Mouse (Mus musculus) ES-CJ7 (cell line): ENCODE results near the gene Gm49416.
"Not testable (repeated sequence)": the region's sequence is repeated elsewhere in the genome, so short reads cannot be mapped to it uniquely, and the experiment has no call there.

Experiments used
- DNase-seq: peaks from one replicate; pipeline ENCODE4 v3.0.0; 2011; ENCODE audit warnings: low read depth, low spot score

Gm49416 gene

DNA sequence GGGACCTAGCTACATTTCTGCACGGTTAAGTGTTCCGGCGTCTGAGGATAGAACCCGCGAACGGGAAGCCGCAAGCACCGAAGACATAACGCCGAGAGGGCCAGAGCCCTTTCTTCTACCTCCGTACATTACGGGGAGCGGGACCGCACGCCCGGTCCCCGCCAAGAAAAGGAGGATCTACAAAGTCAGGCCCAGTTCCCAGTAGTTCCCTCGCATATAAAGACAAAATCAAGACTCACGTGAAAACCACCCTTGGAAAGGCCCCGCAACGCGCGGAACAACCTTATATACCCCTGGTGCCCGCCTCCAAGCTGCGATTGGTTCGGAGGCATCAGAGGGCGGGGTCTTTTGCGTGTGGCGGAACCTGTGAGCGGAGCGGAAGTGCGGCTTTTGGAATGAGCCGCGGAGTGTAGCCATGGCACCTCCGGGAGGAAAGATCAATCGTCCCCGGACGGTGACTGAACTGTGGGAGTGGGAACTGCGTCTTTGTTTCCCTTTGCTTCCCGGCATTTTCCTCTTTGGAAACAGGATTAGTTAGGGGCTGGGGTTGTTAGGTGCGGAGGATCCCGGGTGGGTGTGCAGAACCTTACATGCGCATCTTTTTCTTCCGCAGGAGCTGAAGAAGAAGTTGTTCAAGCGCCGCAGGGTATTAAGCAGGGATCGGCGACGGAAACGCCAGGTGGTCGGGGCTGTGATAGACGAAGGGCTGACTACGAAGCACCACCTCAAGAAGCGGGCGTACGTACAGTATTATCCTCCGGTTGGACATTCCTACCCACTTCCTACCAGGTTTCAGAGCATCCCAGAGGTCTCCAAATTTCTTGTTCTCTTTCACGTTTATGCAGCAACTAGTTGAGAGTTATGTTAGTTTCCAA is at the start of gene Gm49416, which contains the start of gene 1810009A15Rik:
Gm49416 (plus strand) TSS at position 416 of the 875 bp plus-strand sequence.
1810009A15Rik (plus strand) TSS at position 343 of the 875 bp plus-strand sequence.
- peak; percentile 98 for DNase-seq

GRCm38 (mm10) chr19:8839103-8839907 is 49.4 kb upstream of the Gm49416 start, which contains the start of gene Gng3:
TSS of gene Gng3 (minus strand) at chr19:8839194.
- peak; percentile 92 for DNase-seq

DNA sequence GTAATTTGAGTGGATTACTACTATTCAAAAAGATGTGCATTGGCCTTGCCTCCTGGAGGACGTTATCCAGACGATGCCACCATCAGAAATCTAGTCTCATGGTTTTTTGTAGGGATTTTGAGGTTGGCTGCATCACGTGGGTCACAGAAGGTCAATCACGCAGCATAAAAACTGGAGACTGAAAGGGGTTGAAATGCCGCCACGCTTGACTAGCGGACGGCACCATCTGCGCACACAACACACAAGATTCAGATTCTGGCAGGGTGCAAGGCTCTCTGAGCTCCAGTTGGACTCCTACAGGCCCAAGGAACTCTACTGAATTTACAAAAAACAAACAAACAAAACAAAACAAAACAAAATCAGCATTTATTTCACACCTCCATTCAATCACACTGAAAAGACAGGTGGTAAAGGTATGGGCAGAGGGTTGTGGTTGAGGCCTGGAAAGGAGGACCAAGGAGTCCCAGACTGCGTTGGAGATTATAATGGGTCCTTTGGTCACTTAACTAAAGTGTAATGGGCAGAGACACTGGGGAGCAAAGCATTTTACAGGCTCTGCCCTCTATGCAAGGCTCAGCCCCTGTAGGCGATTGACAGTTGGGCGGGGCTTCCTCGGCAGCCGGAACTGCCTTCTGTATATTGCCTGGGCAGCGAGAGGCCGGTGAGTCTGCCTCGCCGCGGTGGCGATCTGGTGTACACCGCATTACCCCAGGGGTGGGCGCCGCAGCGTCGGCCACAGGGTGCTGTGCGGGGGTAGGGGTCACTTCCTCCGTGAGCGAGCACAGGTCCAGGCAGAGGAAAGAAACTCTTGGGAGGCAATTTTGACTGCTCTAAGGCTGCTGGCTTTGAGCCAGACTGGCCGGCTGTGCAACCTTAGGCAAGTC is 48.6 kb upstream of the Gm49416 start:
- no peak for DNase-seq

GRCm38 (mm10) chr19:8841012-8841411 is 47.7 kb upstream of the Gm49416 start:
- no peak for DNase-seq

DNA sequence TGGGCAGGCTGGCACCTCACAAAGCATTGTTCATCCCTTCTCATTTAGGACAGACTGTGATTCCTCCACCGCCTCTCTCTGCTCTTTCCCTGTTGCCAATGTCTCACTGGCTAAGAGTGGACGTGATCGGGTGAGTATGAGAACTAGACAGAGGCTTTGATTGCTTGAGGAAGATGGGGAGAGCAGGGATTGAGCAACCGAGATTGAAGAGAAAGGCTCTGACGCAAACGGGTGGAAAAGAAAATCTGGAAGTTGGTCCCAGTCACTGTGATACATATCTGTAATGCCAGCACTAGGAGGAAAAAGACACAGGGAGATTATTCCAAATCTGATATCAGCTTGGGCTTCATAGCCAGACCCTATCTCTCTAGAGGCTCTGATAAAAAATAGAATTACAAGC is 45.8 kb upstream of the Gm49416 start:
- no peak for DNase-seq

- peak; percentile 80 for DNase-seq
Observed at GRCm38 (mm10) chr19:8844371-8845129, 44.2 kb upstream of the Gm49416 start.

GRCm38 (mm10) chr19:8848356-8848755 is 40.4 kb upstream of the Gm49416 start:
- peak; percentile 59 for DNase-seq

- peak; percentile 74 for DNase-seq
Observed at GRCm38 (mm10) chr19:8850402-8850901, 38.3 kb upstream of the Gm49416 start, which contains the start of gene Lrrn4cl. TSS of gene Lrrn4cl (plus strand) at chr19:8850768.

DNA sequence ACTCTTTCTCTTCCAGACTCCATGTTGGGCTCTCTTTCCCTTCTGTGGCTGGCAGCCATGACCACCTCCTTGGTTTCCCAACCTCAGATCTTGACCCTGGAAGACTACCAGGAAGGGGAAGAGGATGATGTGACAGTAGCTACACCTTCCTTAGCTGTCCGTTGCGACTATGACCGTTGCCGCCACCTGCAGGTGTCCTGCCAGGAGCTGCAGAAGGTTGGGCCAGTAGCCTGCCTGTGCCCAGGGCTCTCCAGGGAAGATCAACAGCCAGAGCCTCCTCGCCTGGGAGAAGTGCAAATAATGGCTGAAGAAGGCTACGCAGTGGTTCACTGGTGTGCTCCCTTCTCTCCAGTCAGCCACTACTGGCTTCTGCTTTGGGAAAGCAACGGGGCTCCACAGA is 37.1 kb upstream of the Gm49416 start:
- DNase-seq = no peak

DNA sequence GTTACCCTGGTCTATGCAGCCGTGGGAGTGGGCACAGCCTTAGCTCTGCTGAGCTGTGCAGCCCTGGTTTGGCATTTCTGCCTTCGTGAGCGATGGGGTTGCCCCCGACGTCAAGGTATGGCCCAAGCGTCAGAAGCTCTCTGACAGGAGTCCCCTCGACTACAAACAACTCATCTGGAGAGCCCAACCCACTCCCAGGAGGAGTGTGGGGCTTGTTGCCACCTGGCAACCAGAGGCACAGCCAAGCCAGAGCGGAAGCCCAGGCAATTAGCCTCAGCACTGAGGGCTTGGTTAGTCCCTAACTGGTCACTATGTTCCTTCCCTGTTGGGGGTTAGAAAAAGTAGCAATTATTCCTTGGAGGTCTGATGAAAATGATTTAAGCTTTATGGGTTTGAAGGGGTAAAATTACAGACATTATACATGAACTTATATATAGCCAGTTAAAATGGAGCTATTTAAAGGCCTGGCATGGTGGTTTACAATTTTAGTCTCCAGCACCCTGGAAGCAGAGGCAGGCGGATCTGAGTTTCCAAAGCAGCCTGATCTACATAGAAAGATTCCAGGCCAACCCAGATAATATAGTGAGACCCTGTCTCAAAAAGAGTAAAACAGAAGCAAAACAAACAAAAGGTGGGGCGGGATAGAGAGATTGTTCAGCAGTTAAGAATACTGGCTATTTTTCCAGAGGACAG is 36.3 kb upstream of the Gm49416 start:
- DNase-seq = no peak

DNA sequence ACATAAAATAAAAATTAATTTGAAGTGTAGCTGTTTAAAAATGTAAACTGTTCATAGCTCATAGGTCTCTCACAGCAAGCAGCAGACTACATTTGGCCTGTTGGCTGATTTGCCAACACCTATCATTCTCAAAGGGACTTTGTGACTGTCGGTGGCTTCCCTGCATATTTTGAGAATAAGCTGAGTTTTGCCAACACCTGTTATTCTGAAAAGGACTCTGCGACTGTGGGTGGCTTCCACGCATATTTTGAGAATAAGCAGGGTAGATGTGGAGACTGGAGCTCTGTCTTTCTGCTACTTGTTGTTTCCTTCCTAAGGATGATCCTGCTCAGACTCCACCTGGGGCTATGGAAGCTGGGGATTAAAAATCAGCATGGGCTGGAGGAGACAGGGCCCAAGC is 35.6 kb upstream of the Gm49416 start:
- DNase-seq = no peak

GRCm38 (mm10) chr19:8857689-8858088 is 31.0 kb upstream of the Gm49416 start:
- peak; percentile 75 for DNase-seq

GRCm38 (mm10) chr19:8859018-8859417 is 29.7 kb upstream of the Gm49416 start:
- DNase-seq = peak; percentile 48

DNA sequence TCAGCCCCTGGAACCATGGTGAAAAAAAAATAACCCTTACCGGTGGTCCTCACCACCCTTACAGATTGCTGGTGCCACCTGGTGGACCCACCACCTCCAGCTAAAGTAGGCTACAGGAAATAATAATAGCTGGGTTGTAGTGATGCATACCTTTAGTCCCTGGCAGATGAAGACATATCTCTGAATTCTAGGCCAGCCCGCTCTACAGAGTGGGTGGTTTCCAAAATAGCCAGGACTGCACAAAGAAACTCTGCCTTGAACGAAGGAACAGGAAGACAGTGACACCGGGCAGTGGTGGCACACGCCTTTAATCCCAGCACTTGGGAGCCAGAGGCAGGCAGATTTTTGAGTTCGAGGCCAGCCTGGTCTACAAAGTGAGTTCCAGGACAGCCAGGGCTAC is 24.5 kb upstream of the Gm49416 start:
- no peak for DNase-seq

GRCm38 (mm10) chr19:8870381-8870780 is 18.3 kb upstream of the Gm49416 start:
- not testable (repeated sequence) for DNase-seq

- no peak for DNase-seq
Observed at GRCm38 (mm10) chr19:8870838-8871237, 17.9 kb upstream of the Gm49416 start.

DNA sequence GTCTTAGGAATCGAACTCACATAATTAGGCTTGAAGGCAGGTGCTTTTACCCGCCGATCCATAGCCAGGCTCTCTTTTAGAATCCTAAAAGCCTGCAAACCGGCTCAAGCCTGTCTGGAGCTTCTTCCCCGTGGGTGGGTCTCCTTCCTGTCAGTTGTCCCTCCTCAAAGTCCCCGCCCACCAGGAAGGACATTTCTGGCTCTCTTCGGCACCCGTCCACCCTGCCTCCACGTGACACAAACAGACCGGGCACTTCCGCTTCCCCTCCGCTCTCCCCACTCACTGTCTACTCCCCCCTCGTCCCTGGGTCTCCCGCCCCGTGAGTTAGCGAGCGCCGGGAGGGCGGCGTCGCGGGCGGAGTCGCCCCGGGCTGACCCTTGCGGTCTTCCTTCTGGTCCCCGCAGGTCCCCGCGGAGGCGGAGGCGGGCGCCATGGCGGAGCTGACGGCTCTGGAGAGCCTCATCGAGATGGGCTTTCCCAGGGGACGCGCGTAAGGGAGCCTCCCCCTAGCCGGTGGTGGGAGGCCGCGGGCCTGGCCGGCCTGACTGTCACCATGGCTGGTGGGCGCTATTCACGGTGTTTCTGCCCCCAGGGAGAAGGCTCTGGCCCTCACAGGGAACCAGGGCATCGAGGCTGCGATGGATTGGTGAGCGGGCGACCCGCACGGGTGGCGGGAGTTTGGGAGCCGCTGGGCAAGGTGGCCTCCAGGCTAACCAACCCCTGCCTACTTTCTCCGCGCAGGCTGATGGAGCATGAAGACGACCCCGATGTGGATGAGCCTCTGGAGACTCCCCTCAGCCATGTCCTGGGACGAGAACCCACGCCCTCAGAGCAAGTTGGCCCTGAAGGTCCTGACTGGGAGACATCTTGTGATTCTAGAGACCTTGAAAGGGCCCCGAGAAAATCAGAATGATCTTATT is 17.2 kb upstream of the Gm49416 start, which contains the start of gene Ubxn1:
Ubxn1 (plus strand) TSS at position 230 of the 920 bp plus-strand sequence.
- peak; percentile 99 for DNase-seq

GRCm38 (mm10) chr19:8872266-8872840 is 16.4 kb upstream of the Gm49416 start:
- DNase-seq = peak; percentile 54
